9 mouse cellular contexts compared by ENCODE assay signal in genomic region chr11:4093459-4094377, GRCm38 (mm10). TPM values are rescaled to one million over a fixed set of nuclear protein-coding genes. Genes with fewer than 3 reads are reported as not detected.
DNase-seq lines count a peak whose midpoint lies in the region; ATAC-seq and TF ChIP-seq lines count a peak whose summit lies in the region.
"Had no signal": no experiment of that assay in that cellular context is flagged by ENCODE, and none has a peak within 500 bp of the region (broad histone marks: within the 10 kb centered on the region; RNA-seq: fewer than 3 reads in every experiment).

No protein-coding gene starts in this region.

- no peak overlapping the region for H3K27ac ChIP-seq in kidney, embryonic 16.5 days (ENCODE audit: low read length)
- H3K27ac ChIP-seq in bone marrow, adult 2 months (ENCODE audit: control insufficient read depth, insufficient read depth, low read depth, low read length, poor library complexity), result no peak overlapping the region
- no peak overlapping the region for H3K27ac ChIP-seq in embryonic facial prominence, embryonic 14.5 days (replicated peaks; ENCODE audit: low read depth, low read length)
- no peak overlapping the region for H3K27ac ChIP-seq in midbrain, embryonic 15.5 days

- ATAC-seq in kidney, embryonic 16.5 days (ENCODE audit: low FRiP score, low TSS enrichment), result no peak; the same call in 1 of the 2 replicates
- ATAC-seq in embryonic facial prominence, embryonic 14.5 days (ENCODE audit: low read depth), result no peak
- no peak for ATAC-seq in midbrain, embryonic 15.5 days (replicated peaks)
- ATAC-seq in megakaryocyte-erythroid progenitor cell, adult 5-6 weeks (replicated peaks; ENCODE audit: low FRiP score, low TSS enrichment, poor library complexity, severe bottlenecking), result no peak

- DNase-seq in kidney, postnatal 10 days, result no peak
- no peak for DNase-seq in embryonic facial prominence, embryonic 14.5 days (ENCODE audit: low spot score)
- no peak for DNase-seq in adrenal gland, adult 8-10 months

- no peaks in the 10 kb centered on the region for H3K27me3 ChIP-seq in kidney, embryonic 16.5 days (ENCODE audit: insufficient read depth, low read length)
- no peaks in the 10 kb centered on the region for H3K27me3 ChIP-seq in embryonic facial prominence, embryonic 14.5 days (replicated peaks; ENCODE audit: control insufficient read depth, insufficient read depth, low read length)
- no peaks in the 10 kb centered on the region for H3K27me3 ChIP-seq in midbrain, embryonic 15.5 days (replicated peaks)

- peak overlapping the region; percentile 74 for H3K4me2 ChIP-seq in kidney, embryonic 16.5 days (replicated peaks; ENCODE audit: low read depth, low read length)
- H3K4me2 ChIP-seq in embryonic facial prominence, embryonic 14.5 days (ENCODE audit: low read depth, low read length), result peak overlapping the region; percentile 86; the same call in 1 of the 2 replicates
- peak overlapping the region; percentile 84 for H3K4me2 ChIP-seq in midbrain, embryonic 15.5 days

- no peak for TF ChIP-seq CTCF in bone marrow, adult 2 months (IDR thresholded peaks at IDR 0.05; ENCODE audit: control insufficient read depth, insufficient read depth, low read length)

- no peak for TF ChIP-seq POLR2A in bone marrow, adult 2 months (IDR thresholded peaks at IDR 0.05; ENCODE audit: borderline replicate concordance, control insufficient read depth, low read depth, low read length)

- no peak overlapping the region for H3K9ac ChIP-seq in kidney, embryonic 16.5 days (replicated peaks; ENCODE audit: low read length)
- H3K9ac ChIP-seq in embryonic facial prominence, embryonic 14.5 days (ENCODE audit: low read depth, low read length), result no peak overlapping the region
- H3K9ac ChIP-seq in midbrain, embryonic 15.5 days, result no peak overlapping the region

- 85% methylated on average over 18 of the region's 18 CpGs for WGBS in kidney, embryonic 16.5 days
- WGBS in bone marrow, adult 2 months, result 82% methylated on average over 18 of the region's 18 CpGs
- 88% methylated on average over 18 of the region's 18 CpGs for WGBS in embryonic facial prominence, embryonic 14.5 days
- 86% methylated on average over 18 of the region's 18 CpGs for WGBS in midbrain, embryonic 15.5 days

- H3K4me1 ChIP-seq in kidney, embryonic 16.5 days (ENCODE audit: insufficient read depth, low read length), result peaks cover 20% of the 10 kb centered on the region
- peaks cover 4% of the 10 kb centered on the region for H3K4me1 ChIP-seq in bone marrow, adult 2 months (ENCODE audit: control insufficient read depth, insufficient read depth, low read length)
- H3K4me1 ChIP-seq in embryonic facial prominence, embryonic 14.5 days (ENCODE audit: control insufficient read depth, insufficient read depth, low read length), result peaks cover 17% of the 10 kb centered on the region
- peaks cover 32% of the 10 kb centered on the region for H3K4me1 ChIP-seq in midbrain, embryonic 15.5 days

- H3K4me3 ChIP-seq in kidney, embryonic 16.5 days (ENCODE audit: low read length), result peak overlapping the region; percentile 60
- peak overlapping the region; percentile 87 for H3K4me3 ChIP-seq in bone marrow, adult 2 months (replicated peaks; ENCODE audit: control insufficient read depth, low read depth, low read length)
- H3K4me3 ChIP-seq in embryonic facial prominence, embryonic 14.5 days (ENCODE audit: low read depth, low read length), result no peak overlapping the region
- H3K4me3 ChIP-seq in midbrain, embryonic 15.5 days, result no peak overlapping the region

- peaks cover 22% of the 10 kb centered on the region for H3K36me3 ChIP-seq in kidney, embryonic 16.5 days (ENCODE audit: insufficient read depth, low read length)
- H3K36me3 ChIP-seq in embryonic facial prominence, embryonic 14.5 days (ENCODE audit: control insufficient read depth, insufficient read depth, low read length), result no peaks in the 10 kb centered on the region
- no peaks in the 10 kb centered on the region for H3K36me3 ChIP-seq in midbrain, embryonic 15.5 days (replicated peaks)

- peaks cover 5% of the 10 kb centered on the region; the same call in 1 of the 2 replicates for H3K9me3 ChIP-seq in kidney, embryonic 16.5 days (ENCODE audit: low read length)
- peaks cover 4% of the 10 kb centered on the region; the same call in 1 of the 2 replicates for H3K9me3 ChIP-seq in embryonic facial prominence, embryonic 14.5 days (ENCODE audit: control insufficient read depth, low read length)
- H3K9me3 ChIP-seq in midbrain, embryonic 15.5 days, result no peaks in the 10 kb centered on the region; the same call in 1 of the 2 replicates

RNA-seq across cellular contexts. Expression of gene Mtfp1, which starts 1.5 kb away (rescaled TPM):
- polyA plus RNA-seq in kidney, embryonic 16.5 days (2015; fragmentation: Nextera tagmentation; extraction: Ambion mirVana), result 18.5 and 20.1 TPM in 2 replicates
- 9.0 and 10.3 TPM in 2 replicates for polyA plus RNA-seq in bone marrow, adult 2 months (2011; ENCODE audit: insufficient read depth, insufficient read length, low replicate concordance, missing spikeins)
- polyA plus RNA-seq in embryonic facial prominence, embryonic 14.5 days (2014; fragmentation: Nextera tagmentation; extraction: Ambion mirVana), result 7.5 and 8.1 TPM in 2 replicates
- 9.3 and 12.8 TPM in 2 replicates for polyA plus RNA-seq in midbrain, embryonic 15.5 days (2015; fragmentation: Nextera tagmentation; extraction: Ambion mirVana)
- total RNA-seq in adrenal gland, adult 8-10 months (2022), result 10 to 100 TPM; 17.5 to 21.4 (median 18.9) TPM
- 39.6 and 47.8 TPM in 2 replicates for total RNA-seq in megakaryocyte-erythroid progenitor cell, adult 5-6 weeks (2014; fragmentation: Nextera tagmentation)
- 26.3 and 31.4 TPM in 2 replicates for total RNA-seq in megakaryocyte-erythroid progenitor cell, adult 5-6 weeks (2017)
- total RNA-seq: neutrophil, adult 5-6 weeks had no signal

RNA-seq across cellular contexts. Expression of gene Sec14l3, which starts 29.1 kb away (rescaled TPM):
- polyA plus RNA-seq in kidney, embryonic 16.5 days (2015; fragmentation: Nextera tagmentation; extraction: Ambion mirVana), result 1.7 TPM in 1 of 2 replicates, not detected in the other
- polyA plus RNA-seq in bone marrow, adult 2 months (2011; ENCODE audit: insufficient read depth, insufficient read length, low replicate concordance, missing spikeins), result not detected in 2 replicates
- 1.7 and 6.8 TPM in 2 replicates for polyA plus RNA-seq in embryonic facial prominence, embryonic 14.5 days (2014; fragmentation: Nextera tagmentation; extraction: Ambion mirVana)
- 1.3 and 1.4 TPM in 2 replicates for polyA plus RNA-seq in midbrain, embryonic 15.5 days (2015; fragmentation: Nextera tagmentation; extraction: Ambion mirVana)
- total RNA-seq in adrenal gland, adult 8-10 months (2022), result under 1 TPM in 1 of 4 experiments, not detected in 3; 0.34 TPM
- total RNA-seq in megakaryocyte-erythroid progenitor cell, adult 5-6 weeks (2014; fragmentation: Nextera tagmentation), result not detected in 2 replicates
- total RNA-seq in megakaryocyte-erythroid progenitor cell, adult 5-6 weeks (2017), result not detected in 2 replicates
- total RNA-seq: hematopoietic stem cell, adult 5-6 weeks; neutrophil, adult 5-6 weeks had no signal

RNA-seq across cellular contexts. Expression of gene Sec14l2, which starts 29.5 kb away (rescaled TPM):
- 1.5 and 2.1 TPM in 2 replicates for polyA plus RNA-seq in kidney, embryonic 16.5 days (2015; fragmentation: Nextera tagmentation; extraction: Ambion mirVana)
- 15.4 and 20.3 TPM in 2 replicates for polyA plus RNA-seq in bone marrow, adult 2 months (2011; ENCODE audit: insufficient read depth, insufficient read length, low replicate concordance, missing spikeins)
- polyA plus RNA-seq in embryonic facial prominence, embryonic 14.5 days (2014; fragmentation: Nextera tagmentation; extraction: Ambion mirVana), result 2.2 and 3.2 TPM in 2 replicates
- 4.0 TPM in 2 replicates for polyA plus RNA-seq in midbrain, embryonic 15.5 days (2015; fragmentation: Nextera tagmentation; extraction: Ambion mirVana)
- 1 to 10 TPM; 2.0 to 3.3 (median 2.4) TPM for total RNA-seq in adrenal gland, adult 8-10 months (2022)
- total RNA-seq in megakaryocyte-erythroid progenitor cell, adult 5-6 weeks (2014; fragmentation: Nextera tagmentation), result 17.5 and 26.8 TPM in 2 replicates
- 4.5 and 22.5 TPM in 2 replicates for total RNA-seq in megakaryocyte-erythroid progenitor cell, adult 5-6 weeks (2017)

RNA-seq across cellular contexts. Expression of gene Rnf215, which starts 41.3 kb away (rescaled TPM):
- 28.9 and 30.0 TPM in 2 replicates for polyA plus RNA-seq in kidney, embryonic 16.5 days (2015; fragmentation: Nextera tagmentation; extraction: Ambion mirVana)
- 8.5 and 10.5 TPM in 2 replicates for polyA plus RNA-seq in bone marrow, adult 2 months (2011; ENCODE audit: insufficient read depth, insufficient read length, low replicate concordance, missing spikeins)
- polyA plus RNA-seq in embryonic facial prominence, embryonic 14.5 days (2014; fragmentation: Nextera tagmentation; extraction: Ambion mirVana), result 34.8 and 36.5 TPM in 2 replicates
- polyA plus RNA-seq in midbrain, embryonic 15.5 days (2015; fragmentation: Nextera tagmentation; extraction: Ambion mirVana), result 55.3 and 55.4 TPM in 2 replicates
- total RNA-seq in adrenal gland, adult 8-10 months (2022), result 10 to 100 TPM; 28.2 to 38.2 (median 33.1) TPM
- total RNA-seq in megakaryocyte-erythroid progenitor cell, adult 5-6 weeks (2014; fragmentation: Nextera tagmentation), result 6.6 and 8.0 TPM in 2 replicates
- total RNA-seq in megakaryocyte-erythroid progenitor cell, adult 5-6 weeks (2017), result 3.4 and 5.8 TPM in 2 replicates

Comparison
In these comparisons a context has a peak if more than half of its experiments do, and no peak if none do; other contexts are left out.
1. H3K4me3 ChIP-seq: peak in kidney, embryonic 16.5 days (single experiment) and bone marrow, adult 2 months (single experiment); none in embryonic facial prominence, embryonic 14.5 days (single experiment) and midbrain, embryonic 15.5 days (single experiment).
2. Peak in every context shown above with its lines, with median percentiles within 50 percentile points of each other: H3K4me2 ChIP-seq.